Mouse (Mus musculus) C2C12 (cell line): ENCODE measurements at regions not wholly inside any gene's neighbourhood (a gene's known extent, or its start where the extent isn't known, plus 50 kb on each side); places are given as distances from the start of the nearest gene placed in this dataset.
A peak's percentile ranks its signal among the peaks of the same experiment; 100 is the strongest.

Experiments
- H3K27me3 ChIP-seq: one replicate; pipeline ENCODE4 v1.6.1; 2011; ENCODE audit not compliant: control insufficient read depth, insufficient read depth, insufficient read length
- H3K36me3 ChIP-seq: one replicate; pipeline ENCODE4 v1.6.1; 2011; ENCODE audit not compliant: control insufficient read depth, insufficient read depth
- H3K4me3 ChIP-seq: one replicate; pipeline ENCODE4 v1.5.1; 2011; ENCODE audit warnings: mild to moderate bottlenecking, control low read depth; ENCODE audit not compliant: poor library complexity, insufficient read depth, severe bottlenecking
- H3K79me2 ChIP-seq: one replicate; pipeline ENCODE4 v1.6.1; 2011; ENCODE audit not compliant: control insufficient read depth, insufficient read depth
- H3K79me3 ChIP-seq: one replicate; pipeline ENCODE4 v1.6.1; 2011; ENCODE audit warnings: low read depth, control low read depth
- H3ac ChIP-seq: one replicate; pipeline ENCODE3; 2011; ENCODE audit warnings: low read depth; ENCODE audit not compliant: control insufficient read depth, insufficient read length
- CEBPB ChIP-seq: IDR thresholded peaks from one replicate; pipeline ENCODE4 v1.6.1; 2011; ENCODE audit warnings: low read depth, mild to moderate bottlenecking, control low read depth, moderate library complexity
- CTCF ChIP-seq: IDR thresholded peaks from one replicate; pipeline ENCODE4 v1.5.1; 2011; ENCODE audit not compliant: control insufficient read depth, insufficient read depth, insufficient read length
- FOSL1 ChIP-seq: IDR thresholded peaks from one replicate; pipeline ENCODE4 v1.8.0; 2011; ENCODE audit warnings: mild to moderate bottlenecking, low read length; ENCODE audit not compliant: poor library complexity, insufficient read depth, severe bottlenecking
- MAX ChIP-seq: IDR thresholded peaks from one replicate; pipeline ENCODE4 v1.6.1; 2011; ENCODE audit warnings: mild to moderate bottlenecking, control low read depth
- MYOD1 ChIP-seq: IDR thresholded peaks from one replicate; pipeline ENCODE4 v1.6.1; 2011; ENCODE audit warnings: low read depth; ENCODE audit not compliant: control insufficient read depth, insufficient read length
- MYOG ChIP-seq: IDR thresholded peaks from one replicate; pipeline ENCODE4 v1.6.1; 2011; ENCODE audit not compliant: control insufficient read depth, insufficient read length; ENCODE audit errors: extremely low read depth
- USF1 ChIP-seq: IDR thresholded peaks from one replicate; pipeline ENCODE4 v1.6.1; 2011; ENCODE audit warnings: low read depth, mild to moderate bottlenecking, control low read depth, moderate library complexity

DNA sequence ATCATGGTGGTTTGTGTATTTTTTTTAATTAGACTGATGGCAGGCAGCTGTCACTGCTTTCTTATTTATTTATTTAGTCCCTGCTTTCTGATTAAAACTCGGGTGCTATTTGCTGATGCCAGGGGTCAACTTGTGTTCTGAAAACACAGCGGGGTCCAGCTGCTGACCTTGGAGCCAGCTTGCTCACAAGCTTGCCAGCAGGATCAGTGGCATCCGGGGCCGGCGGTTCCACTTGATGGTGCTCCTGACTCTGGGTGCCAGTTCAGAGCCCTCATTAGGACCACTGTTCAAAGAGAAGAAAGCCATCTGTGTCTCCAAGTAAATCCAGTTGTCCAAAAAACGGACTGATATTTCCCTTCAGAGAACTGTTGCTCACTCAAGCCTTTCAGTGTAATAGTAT is 57.2 kb upstream of the Podxl start:
- H3K4me3 ChIP-seq: no peak overlapping the region
- H3ac ChIP-seq: no peak overlapping the region
- H3K79me3 ChIP-seq: no peaks in the 10 kb centered on the region
- no peaks in the 10 kb centered on the region for H3K79me2 ChIP-seq
- no peak for TF ChIP-seq MAX
- no peak for TF ChIP-seq CTCF
- TF ChIP-seq MYOD1: no peak
- TF ChIP-seq FOSL1: no peak
- no peak for TF ChIP-seq USF1
- no peak for TF ChIP-seq MYOG
- no peak for TF ChIP-seq CEBPB
- H3K27me3 ChIP-seq: no peaks in the 10 kb centered on the region
- no peaks in the 10 kb centered on the region for H3K36me3 ChIP-seq

DNA sequence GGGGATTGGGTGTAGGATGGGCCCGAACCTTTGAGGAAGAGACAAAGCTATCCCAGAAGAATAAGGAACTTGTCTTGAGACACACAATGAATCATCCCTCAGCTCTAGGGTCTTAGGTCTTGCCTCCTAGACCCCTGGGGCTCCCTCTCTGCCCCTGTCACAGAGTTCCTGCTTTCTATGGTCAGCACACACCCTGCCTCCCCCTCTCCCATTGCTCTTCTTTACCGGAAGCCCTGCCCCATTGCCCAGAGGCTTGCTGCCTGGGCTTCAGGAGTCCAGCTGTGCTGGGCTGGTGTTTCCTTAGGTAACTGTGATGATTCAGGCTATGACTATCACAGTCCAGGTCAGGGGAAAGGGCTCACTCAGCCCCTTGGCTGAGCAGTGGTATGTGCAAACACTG is 55.1 kb upstream of the Podxl start:
- no peaks in the 10 kb centered on the region for H3K27me3 ChIP-seq
- TF ChIP-seq MYOD1: no peak
- TF ChIP-seq USF1: no peak
- TF ChIP-seq MYOG: no peak
- TF ChIP-seq CEBPB: no peak
- TF ChIP-seq FOSL1: no peak
- TF ChIP-seq CTCF: no peak
- no peak for TF ChIP-seq MAX
- H3K79me2 ChIP-seq: no peaks in the 10 kb centered on the region
- H3K4me3 ChIP-seq: no peak overlapping the region
- no peaks in the 10 kb centered on the region for H3K36me3 ChIP-seq
- H3K79me3 ChIP-seq: no peaks in the 10 kb centered on the region
- no peak overlapping the region for H3ac ChIP-seq

DNA sequence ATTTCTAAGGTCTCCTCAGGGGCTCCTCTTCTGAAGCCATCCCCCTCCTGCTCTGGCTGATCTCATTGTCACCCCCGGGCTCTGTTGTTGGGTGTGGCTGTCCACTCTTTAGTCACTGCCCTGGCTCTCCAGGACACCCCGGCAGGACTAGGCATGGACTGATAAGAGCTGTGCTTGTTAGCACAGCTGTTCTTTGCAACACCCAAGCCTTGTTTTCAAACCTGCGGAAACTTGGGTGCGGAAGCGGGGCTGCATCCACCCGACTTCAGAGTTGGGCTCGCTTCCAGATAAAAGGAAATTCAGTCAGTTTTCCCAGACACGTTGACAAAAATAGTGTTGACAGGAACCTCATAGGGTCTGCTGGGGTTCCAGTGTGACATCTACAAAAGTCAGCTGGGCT is 53.6 kb upstream of the Podxl start:
- H3K36me3 ChIP-seq: no peaks in the 10 kb centered on the region
- H3ac ChIP-seq: no peak overlapping the region
- H3K79me2 ChIP-seq: no peaks in the 10 kb centered on the region
- no peak overlapping the region for H3K4me3 ChIP-seq
- peak; percentile 40 for TF ChIP-seq MYOD1
- TF ChIP-seq CTCF: no peak
- no peak for TF ChIP-seq MAX
- no peak for TF ChIP-seq USF1
- TF ChIP-seq CEBPB: no peak
- no peak for TF ChIP-seq MYOG
- TF ChIP-seq FOSL1: no peak
- H3K27me3 ChIP-seq: peaks cover 3% of the 10 kb centered on the region
- H3K79me3 ChIP-seq: no peaks in the 10 kb centered on the region

DNA sequence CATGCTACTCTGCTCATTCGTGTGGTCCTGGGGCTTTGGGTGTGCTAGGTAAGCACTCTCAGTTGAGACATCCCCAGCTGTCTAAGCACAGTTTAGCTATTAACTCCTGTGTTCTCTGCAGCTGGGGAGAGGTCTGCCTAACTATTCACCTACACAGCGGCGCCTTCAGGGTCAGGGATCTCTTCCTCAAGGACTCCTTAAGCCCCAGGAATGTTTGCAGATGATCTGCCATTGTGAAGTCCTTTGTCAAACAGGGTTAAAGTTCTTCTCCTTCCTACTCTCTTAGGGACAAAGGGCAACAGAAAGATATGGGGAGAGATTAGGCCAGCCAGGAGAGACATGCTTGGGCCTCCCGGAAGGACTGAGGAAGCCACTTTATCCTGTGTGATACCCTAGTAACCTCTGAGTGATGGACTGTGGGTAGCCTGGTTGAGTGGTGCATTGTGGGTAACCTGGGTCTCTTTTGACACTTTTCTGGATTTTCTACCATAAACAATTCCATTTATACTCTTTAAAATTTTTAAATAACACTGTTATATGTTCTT is 51.7 kb upstream of the Podxl start:
- no peak for TF ChIP-seq MYOG
- Histone ChIP-seq H3K36me3 (no peaks in the 10 kb centered on the region), H3K27me3 (peaks cover 9% of the 10 kb centered on the region), H3K79me2 (no peaks in the 10 kb centered on the region), H3K4me3 (no peak overlapping the region), H3K79me3 (no peaks in the 10 kb centered on the region), H3ac (no peak overlapping the region)

DNA sequence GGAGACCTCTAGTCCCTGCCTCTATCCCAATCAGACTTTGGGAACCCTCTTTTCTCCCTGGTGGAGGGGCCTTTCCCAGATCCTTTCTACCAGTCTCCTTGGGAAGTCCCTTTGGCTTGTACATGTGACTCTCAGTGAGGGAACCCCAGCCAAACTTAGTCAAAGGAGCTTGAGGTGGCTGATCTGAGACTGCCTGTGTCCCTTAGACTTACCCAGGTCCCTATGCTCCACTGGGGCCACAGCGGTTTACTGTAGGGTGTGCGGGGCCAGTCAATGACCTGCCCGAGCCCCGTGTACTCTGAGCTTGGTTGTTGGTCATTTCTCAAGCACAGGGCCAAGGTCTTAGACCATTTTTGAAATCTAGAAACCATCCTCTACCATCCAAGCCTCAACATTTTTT is 50.8 kb upstream of the Podxl start:
- Histone ChIP-seq H3K36me3 (no peaks in the 10 kb centered on the region), H3K79me2 (no peaks in the 10 kb centered on the region), H3K27me3 (peaks cover 9% of the 10 kb centered on the region), H3ac (no peak overlapping the region), H3K79me3 (no peaks in the 10 kb centered on the region), H3K4me3 (no peak overlapping the region)
- no peak for TF ChIP-seq CTCF
- TF ChIP-seq MYOD1: no peak
- no peak for TF ChIP-seq CEBPB
- no peak for TF ChIP-seq MAX
- TF ChIP-seq USF1: no peak
- no peak for TF ChIP-seq FOSL1
- no peak for TF ChIP-seq MYOG

DNA sequence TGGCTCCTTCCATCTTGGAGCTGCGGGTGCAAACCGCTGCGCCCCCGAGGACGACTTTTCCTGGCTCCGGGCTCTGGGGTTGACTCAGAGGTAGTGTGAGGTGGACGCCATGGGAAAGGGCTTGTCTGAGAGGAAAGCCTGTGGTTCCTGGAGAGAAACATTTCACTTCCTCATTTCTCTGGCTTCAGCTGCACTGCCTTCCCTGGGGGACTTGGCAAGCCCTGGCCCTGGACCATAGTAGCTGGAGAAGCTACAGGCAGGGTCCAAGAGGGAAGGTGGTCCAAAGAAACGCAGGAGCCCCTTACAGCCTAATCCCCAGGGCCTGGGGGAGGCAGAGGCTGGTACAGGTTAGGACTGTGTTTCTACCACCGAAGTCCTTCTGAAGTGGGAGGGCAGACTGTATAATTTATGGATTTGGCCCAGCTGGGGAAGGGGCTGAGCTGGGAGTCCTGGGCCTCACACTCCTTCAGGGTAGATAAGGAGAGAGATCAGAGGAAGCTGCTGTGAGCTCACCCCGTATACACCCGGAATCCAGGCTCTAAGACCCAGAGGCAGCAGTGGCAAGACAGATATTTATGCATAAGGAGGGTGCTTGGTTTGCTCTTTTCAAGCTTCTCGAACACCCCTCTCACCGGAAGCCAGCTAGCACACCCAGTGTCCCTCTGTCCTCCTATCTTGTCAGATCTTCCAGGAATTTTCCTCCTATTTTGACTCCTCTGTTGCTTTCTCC is 50.0 kb upstream of the Podxl start:
- Histone ChIP-seq H3K27me3 (peaks cover 9% of the 10 kb centered on the region), H3K79me2 (no peaks in the 10 kb centered on the region), H3K4me3 (no peak overlapping the region), H3K36me3 (no peaks in the 10 kb centered on the region), H3K79me3 (no peaks in the 10 kb centered on the region), H3ac (no peak overlapping the region)
- no peak for TF ChIP-seq CTCF
- no peak for TF ChIP-seq MAX
- no peak for TF ChIP-seq MYOD1
- TF ChIP-seq MYOG: no peak
- TF ChIP-seq USF1: no peak
- no peak for TF ChIP-seq CEBPB
- TF ChIP-seq FOSL1: no peak
